Mouse (Mus musculus): ENCODE measurements around the gene Poldip2. TPM values are rescaled to one million over a fixed set of nuclear protein-coding genes. Genes with fewer than 3 reads are reported as not detected.

Gene Poldip2
- total and polyA plus RNA-seq, 3 experiments, result 102 to 144 (median 103) TPM

DNA sequence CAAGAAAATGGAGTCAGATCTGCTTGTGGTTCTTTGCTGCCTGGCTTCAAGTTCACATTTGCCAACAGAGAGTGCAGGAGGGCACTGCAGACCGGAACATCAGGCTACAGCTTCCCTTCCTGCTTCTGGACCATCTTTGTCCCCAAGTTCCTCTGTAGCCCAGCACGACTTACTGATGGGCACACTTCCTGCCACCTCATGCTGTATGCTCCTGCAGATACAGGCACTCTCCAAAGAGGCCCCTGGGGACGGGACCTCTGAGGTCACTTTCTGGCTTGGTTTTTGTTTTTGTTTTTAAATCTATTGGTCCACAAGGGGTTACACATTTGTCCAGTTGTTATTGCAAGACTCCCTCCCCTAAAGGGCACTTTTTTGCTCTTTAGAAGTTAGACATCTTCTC is 57.8 kb downstream of the Poldip2 start:
- H3K4me1 ChIP-seq (ENCODE audit: control insufficient read depth in 1 of 2, insufficient read depth in 2 of 2), result 0 out of 4 replicates have a peak, but pooled peaks cover 0 to 3% of the 10 kb centered on the region in 2 experiments
- no peaks in the 10 kb centered on the region for H3K27me3 ChIP-seq (replicated peaks)
- H3K9me3 ChIP-seq (replicated peaks; ENCODE audit: low read length), result no peaks in the 10 kb centered on the region
- H3K27ac ChIP-seq (ENCODE audit: insufficient read depth, low read depth), result no peak overlapping the region
- no peak overlapping the region for H3K4me2 ChIP-seq (ENCODE audit: insufficient read depth, low read depth, poor library complexity, severe bottlenecking)
- no peaks in the 10 kb centered on the region for H3K79me2 ChIP-seq (replicated peaks; ENCODE audit: control insufficient read depth, extremely low read depth, insufficient read depth, poor library complexity, severe bottlenecking)
- no peak overlapping the region for H3K4me3 ChIP-seq (replicated peaks in 1 of 3; ENCODE audit: low read depth in 2 of 3, low read length in 2 of 3, poor library complexity in 1 of 3)
- H3K36me3 ChIP-seq (replicated peaks in 1 of 2; ENCODE audit: control insufficient read depth in 1 of 2, insufficient read depth in 1 of 2, low read length in 1 of 2), result peaks cover 23 to 71% of the 10 kb centered on the region in 2 experiments
- TF ChIP-seq ZC3H11A (IDR thresholded peaks at IDR 0.05; ENCODE audit: low read depth, low read length) (no peak), SMC3 (IDR thresholded peaks at IDR 0.05; ENCODE audit: low read depth, low read length) (no peak), NELFE (IDR thresholded peaks at IDR 0.05; ENCODE audit: low read depth, low read length) (no peak), POLR2A (IDR thresholded peaks at IDR 0.05; ENCODE audit: low read depth, low read length) (no peak), UBTF (IDR thresholded peaks at IDR 0.05; ENCODE audit: low read depth, low read length) (no peak), ZNF384 (IDR thresholded peaks at IDR 0.05; ENCODE audit: low read depth, low read length) (no peak), TCF12 (IDR thresholded peaks at IDR 0.05; ENCODE audit: low read depth, low read length) (no peak), GABPA (IDR thresholded peaks at IDR 0.05; ENCODE audit: insufficient replicate concordance, low read depth, low read length) (no peak)
- dilution Hi-C loops (cut with MboI; ENCODE audit: extremely low pct_ligation_motif_present, extremely low pct_unique_long_range_greater_than_20kb, low sequenced_read_pairs), result no loop called here
- in situ Hi-C loops (cut with MboI; ENCODE audit: low pct_ligation_motif_present, low pct_unique_long_range_greater_than_20kb, low sequenced_read_pairs), result loop anchor here (10.0 to 25.0 kb wide), 3 partner anchors 255 to 642 kb away; partner anchors contain the start of gene Lyrm9
- DNase-seq (ENCODE audit: extremely low read depth), result no peak
- H3K9ac ChIP-seq (ENCODE audit: insufficient read depth, low read depth), result no peak overlapping the region

DNA sequence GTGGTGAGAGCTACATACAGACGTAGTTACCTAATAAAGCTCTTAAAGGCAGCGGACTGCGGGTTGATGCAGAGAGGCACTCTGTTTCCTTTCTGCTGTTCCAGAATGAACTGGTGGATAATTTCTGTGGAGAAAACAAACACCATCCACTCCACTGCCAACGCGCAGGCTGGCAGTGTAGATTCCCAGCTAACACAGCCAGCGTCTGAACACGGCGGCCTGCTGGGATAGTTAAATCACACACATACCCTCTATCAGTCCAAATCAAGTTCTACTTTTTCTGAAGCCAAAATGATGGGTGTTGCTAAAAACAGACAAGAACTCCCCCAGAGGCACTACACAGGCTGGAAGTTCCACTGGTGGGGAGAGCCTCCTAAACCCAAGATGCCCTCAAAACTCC is 59.4 kb downstream of the Poldip2 start:
- TF ChIP-seq PAX5 (IDR thresholded peaks at IDR 0.05; ENCODE audit: low read length), result no peak
- no peak for TF ChIP-seq NRF1 (IDR thresholded peaks at IDR 0.05; ENCODE audit: low read depth, low read length)
- TF ChIP-seq ZC3H11A (IDR thresholded peaks at IDR 0.05; ENCODE audit: low read depth, low read length), result no peak
- no peak for TF ChIP-seq CTCF (conservative IDR thresholded peaks at IDR 0.05 in 1 of 2, IDR thresholded peaks at IDR 0.05 in 1 of 2; ENCODE audit: low read depth in 2 of 2, low read length in 2 of 2)
- no peak overlapping the region for H3K4me2 ChIP-seq (ENCODE audit: insufficient read depth, low read depth, poor library complexity, severe bottlenecking)
- dilution Hi-C loops (cut with MboI; ENCODE audit: extremely low pct_ligation_motif_present, extremely low pct_unique_long_range_greater_than_20kb, low sequenced_read_pairs), result no loop called here
- no peaks in the 10 kb centered on the region for H3K9me3 ChIP-seq (replicated peaks; ENCODE audit: low read length)
- no peaks in the 10 kb centered on the region for H3K27me3 ChIP-seq (replicated peaks)
- DNase-seq (ENCODE audit: extremely low read depth), result no peak
- H3K4me3 ChIP-seq (replicated peaks in 1 of 3; ENCODE audit: low read depth in 2 of 3, low read length in 2 of 3, poor library complexity in 1 of 3), result no peak overlapping the region
- in situ Hi-C loops (cut with MboI; ENCODE audit: low pct_ligation_motif_present, low pct_unique_long_range_greater_than_20kb, low sequenced_read_pairs), result loop anchor here (25.0 kb wide), 1 partner anchor 641 kb away; no protein-coding TSS in a partner anchor
- 0 out of 4 replicates have a peak, but pooled peaks cover 0 to 3% of the 10 kb centered on the region in 2 experiments for H3K4me1 ChIP-seq (ENCODE audit: control insufficient read depth in 1 of 2, insufficient read depth in 2 of 2)
- no peak overlapping the region for H3K27ac ChIP-seq (ENCODE audit: insufficient read depth, low read depth)
- H3K36me3 ChIP-seq (replicated peaks in 1 of 2; ENCODE audit: control insufficient read depth in 1 of 2, insufficient read depth in 1 of 2, low read length in 1 of 2), result peaks cover 23 to 73% of the 10 kb centered on the region in 2 experiments
- no peak overlapping the region for H3K9ac ChIP-seq (ENCODE audit: insufficient read depth, low read depth)
- no peaks in the 10 kb centered on the region for H3K79me2 ChIP-seq (replicated peaks; ENCODE audit: control insufficient read depth, extremely low read depth, insufficient read depth, poor library complexity, severe bottlenecking)

DNA sequence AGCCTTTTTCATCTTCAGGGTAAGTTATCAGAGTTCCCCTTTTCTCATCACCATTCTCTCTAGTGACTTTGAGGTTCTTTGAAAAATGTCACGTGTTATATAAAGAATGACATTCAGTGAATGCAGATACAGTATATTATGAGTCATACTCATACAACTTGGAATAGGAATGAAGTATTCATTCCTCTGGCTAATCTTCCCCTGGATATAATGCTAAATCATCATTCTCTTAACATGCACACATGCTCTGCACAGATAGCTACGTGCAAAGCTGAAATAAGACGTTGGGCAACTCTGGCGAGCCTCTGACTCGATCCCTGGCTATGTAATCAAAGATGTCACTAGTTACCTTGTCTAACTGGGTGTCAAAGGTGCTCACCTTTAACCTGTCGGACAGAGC is 59.9 kb downstream of the Poldip2 start:
- H3K27ac ChIP-seq (ENCODE audit: insufficient read depth, low read depth), result no peak overlapping the region
- no peaks in the 10 kb centered on the region for H3K4me1 ChIP-seq (ENCODE audit: control insufficient read depth in 1 of 2, insufficient read depth in 2 of 2)
- TF ChIP-seq ELF1 (IDR thresholded peaks at IDR 0.05; ENCODE audit: low read depth, low read length) (no peak), ETS1 (conservative IDR thresholded peaks at IDR 0.05; ENCODE audit: low read depth, low read length) (no peak), MEF2A (IDR thresholded peaks at IDR 0.05; ENCODE audit: borderline replicate concordance, low read depth, low read length) (no peak), TBP (conservative IDR thresholded peaks at IDR 0.05; ENCODE audit: low read depth, low read length) (no peak)
- no peak overlapping the region for H3K4me3 ChIP-seq (replicated peaks in 1 of 3; ENCODE audit: low read depth in 2 of 3, low read length in 2 of 3, poor library complexity in 1 of 3)
- no peak overlapping the region for H3K4me2 ChIP-seq (ENCODE audit: insufficient read depth, low read depth, poor library complexity, severe bottlenecking)
- dilution Hi-C loops (cut with MboI; ENCODE audit: extremely low pct_ligation_motif_present, extremely low pct_unique_long_range_greater_than_20kb, low sequenced_read_pairs) (no loop called here), in situ Hi-C loops (cut with MboI; ENCODE audit: low pct_ligation_motif_present, low pct_unique_long_range_greater_than_20kb, low sequenced_read_pairs) (loop anchor here (25.0 kb wide), 1 partner anchor 640 kb away; no protein-coding TSS in a partner anchor)
- no peaks in the 10 kb centered on the region for H3K79me2 ChIP-seq (replicated peaks; ENCODE audit: control insufficient read depth, extremely low read depth, insufficient read depth, poor library complexity, severe bottlenecking)
- H3K27me3 ChIP-seq (replicated peaks), result no peaks in the 10 kb centered on the region
- H3K36me3 ChIP-seq (replicated peaks in 1 of 2; ENCODE audit: control insufficient read depth in 1 of 2, insufficient read depth in 1 of 2, low read length in 1 of 2), result peaks cover 20 to 73% of the 10 kb centered on the region in 2 experiments
- no peaks in the 10 kb centered on the region for H3K9me3 ChIP-seq (replicated peaks; ENCODE audit: low read length)
- no peak overlapping the region for H3K9ac ChIP-seq (ENCODE audit: insufficient read depth, low read depth)
- DNase-seq (ENCODE audit: extremely low read depth), result no peak

Other genes with a start within 250 kb of the Poldip2 start
- 1.1 and 1.3 TPM in 2 replicates for gene BC030499, start 221.4 kb upstream of the Poldip2 start, total RNA-seq (2012; rRNA removed)
- 0.70 and 0.81 TPM in 2 replicates for gene BC030499, start 221.4 kb upstream of the Poldip2 start, total RNA-seq (2014; rRNA removed)
- 1.3 and 1.4 TPM in 2 replicates for gene BC030499, start 221.4 kb upstream of the Poldip2 start, polyA plus RNA-seq (2012; ENCODE audit: insufficient read length, low read depth)
- gene Spag5, start 210.7 kb upstream of the Poldip2 start, total RNA-seq (2012; rRNA removed), result 57.0 and 57.2 TPM in 2 replicates
- 47.7 and 50.4 TPM in 2 replicates for gene Spag5, start 210.7 kb upstream of the Poldip2 start, total RNA-seq (2014; rRNA removed)
- 81.8 and 92.3 TPM in 2 replicates for gene Spag5, start 210.7 kb upstream of the Poldip2 start, polyA plus RNA-seq (2012; ENCODE audit: insufficient read length, low read depth)
- gene Aldoc, start 189.2 kb upstream of the Poldip2 start, total RNA-seq (2012; rRNA removed), result 23.6 and 90.2 TPM in 2 replicates
- gene Aldoc, start 189.2 kb upstream of the Poldip2 start, total RNA-seq (2014; rRNA removed), result 96.5 and 119 TPM in 2 replicates
- 20.4 and 25.0 TPM in 2 replicates for gene Aldoc, start 189.2 kb upstream of the Poldip2 start, polyA plus RNA-seq (2012; ENCODE audit: insufficient read length, low read depth)
- gene Pigs, start 183.8 kb upstream of the Poldip2 start, total RNA-seq (2012; rRNA removed), result 51.2 and 53.1 TPM in 2 replicates
- gene Pigs, start 183.8 kb upstream of the Poldip2 start, total RNA-seq (2014; rRNA removed), result 25.7 and 26.3 TPM in 2 replicates
- 51.8 and 65.4 TPM in 2 replicates for gene Pigs, start 183.8 kb upstream of the Poldip2 start, polyA plus RNA-seq (2012; ENCODE audit: insufficient read length, low read depth)
- gene Unc119, start 168.7 kb upstream of the Poldip2 start, total RNA-seq (2012; rRNA removed), result 80.5 and 81.6 TPM in 2 replicates
- 197 and 227 TPM in 2 replicates for gene Unc119, start 168.7 kb upstream of the Poldip2 start, total RNA-seq (2014; rRNA removed)
- gene Unc119, start 168.7 kb upstream of the Poldip2 start, polyA plus RNA-seq (2012; ENCODE audit: insufficient read length, low read depth), result 146 and 173 TPM in 2 replicates
- gene Foxn1, start 125.6 kb upstream of the Poldip2 start, total RNA-seq (2012; rRNA removed), result not detected in 2 replicates
- gene Foxn1, start 125.6 kb upstream of the Poldip2 start, total RNA-seq (2014; rRNA removed), result not detected in 2 replicates
- not detected in 2 replicates for gene Foxn1, start 125.6 kb upstream of the Poldip2 start, polyA plus RNA-seq (2012; ENCODE audit: insufficient read length, low read depth)
- gene Slc13a2, start 90.0 kb upstream of the Poldip2 start, total RNA-seq (2012; rRNA removed), result not detected in 2 replicates
- not detected in 2 replicates for gene Slc13a2, start 90.0 kb upstream of the Poldip2 start, total RNA-seq (2014; rRNA removed)
- not detected in 2 replicates for gene Slc13a2, start 90.0 kb upstream of the Poldip2 start, polyA plus RNA-seq (2012; ENCODE audit: insufficient read length, low read depth)
- gene Slc46a1, start 46.5 kb upstream of the Poldip2 start, total RNA-seq (2012; rRNA removed), result 6.1 and 6.8 TPM in 2 replicates
- gene Slc46a1, start 46.5 kb upstream of the Poldip2 start, total RNA-seq (2014; rRNA removed), result 4.2 and 4.4 TPM in 2 replicates
- gene Slc46a1, start 46.5 kb upstream of the Poldip2 start, polyA plus RNA-seq (2012; ENCODE audit: insufficient read length, low read depth), result 5.4 and 6.0 TPM in 2 replicates
- 0.55 and 0.84 TPM in 2 replicates for gene Sarm1, start 14.4 kb upstream of the Poldip2 start, total RNA-seq (2012; rRNA removed)
- 0.31 and 0.50 TPM in 2 replicates for gene Sarm1, start 14.4 kb upstream of the Poldip2 start, total RNA-seq (2014; rRNA removed)
- gene Sarm1, start 14.4 kb upstream of the Poldip2 start, polyA plus RNA-seq (2012; ENCODE audit: insufficient read length, low read depth), result 0.94 and 1.1 TPM in 2 replicates
- not detected in 2 replicates for gene Vtn, start 13.1 kb upstream of the Poldip2 start, total RNA-seq (2012; rRNA removed)
- not detected in 2 replicates for gene Vtn, start 13.1 kb upstream of the Poldip2 start, total RNA-seq (2014; rRNA removed)
- not detected in 2 replicates for gene Vtn, start 13.1 kb upstream of the Poldip2 start, polyA plus RNA-seq (2012; ENCODE audit: insufficient read length, low read depth)
- not detected in 2 replicates for gene Sebox, start 8.7 kb upstream of the Poldip2 start, total RNA-seq (2012; rRNA removed)
- gene Sebox, start 8.7 kb upstream of the Poldip2 start, total RNA-seq (2014; rRNA removed), result not detected in 2 replicates
- not detected in 2 replicates for gene Sebox, start 8.7 kb upstream of the Poldip2 start, polyA plus RNA-seq (2012; ENCODE audit: insufficient read length, low read depth)
- 80.4 and 93.6 TPM in 2 replicates for gene Tmem199, start within 50 bp of the Poldip2 start, total RNA-seq (2012; rRNA removed)
- gene Tmem199, start within 50 bp of the Poldip2 start, total RNA-seq (2014; rRNA removed), result 109 and 118 TPM in 2 replicates
- 67.3 and 75.5 TPM in 2 replicates for gene Tmem199, start within 50 bp of the Poldip2 start, polyA plus RNA-seq (2012; ENCODE audit: insufficient read length, low read depth)
- 24.6 and 26.7 TPM in 2 replicates for gene Tnfaip1, start 24.1 kb downstream of the Poldip2 start, total RNA-seq (2012; rRNA removed)
- 19.5 TPM in 2 replicates for gene Tnfaip1, start 24.1 kb downstream of the Poldip2 start, total RNA-seq (2014; rRNA removed)
- 44.9 and 46.0 TPM in 2 replicates for gene Tnfaip1, start 24.1 kb downstream of the Poldip2 start, polyA plus RNA-seq (2012; ENCODE audit: insufficient read length, low read depth)
- 124 and 134 TPM in 2 replicates for gene Ift20, start 24.2 kb downstream of the Poldip2 start, total RNA-seq (2012; rRNA removed)
- gene Ift20, start 24.2 kb downstream of the Poldip2 start, total RNA-seq (2014; rRNA removed), result 151 and 181 TPM in 2 replicates
- gene Ift20, start 24.2 kb downstream of the Poldip2 start, polyA plus RNA-seq (2012; ENCODE audit: insufficient read length, low read depth), result 136 and 142 TPM in 2 replicates
- gene Tmem97, start 38.6 kb downstream of the Poldip2 start, total RNA-seq (2012; rRNA removed), result 213 and 282 TPM in 2 replicates
- 315 and 347 TPM in 2 replicates for gene Tmem97, start 38.6 kb downstream of the Poldip2 start, total RNA-seq (2014; rRNA removed)
- gene Tmem97, start 38.6 kb downstream of the Poldip2 start, polyA plus RNA-seq (2012; ENCODE audit: insufficient read length, low read depth), result 243 and 268 TPM in 2 replicates
- 14.8 and 17.1 TPM in 2 replicates for gene Nlk, start 185.2 kb downstream of the Poldip2 start, total RNA-seq (2012; rRNA removed)
- 22.4 and 22.9 TPM in 2 replicates for gene Nlk, start 185.2 kb downstream of the Poldip2 start, total RNA-seq (2014; rRNA removed)
- gene Nlk, start 185.2 kb downstream of the Poldip2 start, polyA plus RNA-seq (2012; ENCODE audit: insufficient read length, low read depth), result 15.6 and 20.4 TPM in 2 replicates
- gene Ccnq, start 239.5 kb downstream of the Poldip2 start, total RNA-seq (2012; rRNA removed), result 55.2 and 55.5 TPM in 2 replicates
- 56.9 and 63.5 TPM in 2 replicates for gene Ccnq, start 239.5 kb downstream of the Poldip2 start, total RNA-seq (2014; rRNA removed)
- 37.7 and 47.7 TPM in 2 replicates for gene Ccnq, start 239.5 kb downstream of the Poldip2 start, polyA plus RNA-seq (2012; ENCODE audit: insufficient read length, low read depth)